Mouse (Mus musculus) embryonic facial prominence, embryonic 11.5 days (tissue): ENCODE measurements at regions not wholly inside any gene's neighbourhood (a gene's known extent, or its start where the extent isn't known, plus 50 kb on each side); places are given as distances from the start of the nearest gene placed in this dataset.

Experiments used
- ATAC-seq: fragments of 200-750 bp; cut with Nextera tagmentation; replicated peaks from 2 replicates; pipeline ENCODE4 v1.8.0; 2017; ENCODE audit warnings: low read depth; ENCODE audit not compliant: insufficient number of reproducible peaks, low FRiP score, low TSS enrichment
- DNase-seq: peaks from one replicate; pipeline ENCODE4 v3.0.0-alpha.2; 2015; ENCODE audit warnings: low spot score
- H3K27ac ChIP-seq: fragments of 300-500 bp; sonication (generic); replicated peaks from 2 replicates; pipeline ENCODE4 v1.5.1; 2014; ENCODE audit warnings: mild to moderate bottlenecking, low read depth, low read length, control low read depth
- H3K27me3 ChIP-seq: fragments of 300-500 bp; sonication (generic); 2 replicates; pipeline ENCODE4 v1.6.1; 2014; ENCODE audit warnings: mild to moderate bottlenecking, low read length, moderate library complexity, mixed read lengths; ENCODE audit not compliant: control insufficient read depth, insufficient read depth
- H3K36me3 ChIP-seq: fragments of 300-500 bp; sonication (generic); replicated peaks from 2 replicates; pipeline ENCODE4 v1.6.1; 2014; ENCODE audit warnings: low read depth, mild to moderate bottlenecking, low read length, moderate library complexity, mixed read lengths; ENCODE audit not compliant: control insufficient read depth, insufficient read depth
- H3K4me1 ChIP-seq: fragments of 300-500 bp; sonication (generic); 2 replicates; pipeline ENCODE4 v1.6.1; 2014; ENCODE audit warnings: low read length, mixed read lengths; ENCODE audit not compliant: control insufficient read depth, insufficient read depth
- H3K4me2 ChIP-seq: fragments of 300-500 bp; sonication (generic); 2 replicates; pipeline ENCODE4 v1.6.1; 2014; ENCODE audit warnings: low read depth, mild to moderate bottlenecking, control low read depth, low read length, moderate library complexity
- H3K4me3 ChIP-seq: fragments of 300-500 bp; sonication (generic); 2 replicates; pipeline ENCODE4 v1.5.1; 2014; ENCODE audit warnings: low read depth, low read length, control low read depth
- H3K9ac ChIP-seq: fragments of 300-500 bp; sonication (generic); replicated peaks from 2 replicates; pipeline ENCODE4 v1.6.1; 2014; ENCODE audit warnings: mild to moderate bottlenecking, control low read depth, low read length
- H3K9me3 ChIP-seq: fragments of 300-500 bp; sonication (generic); replicated peaks from 2 replicates; pipeline ENCODE4 v1.6.1; 2016; ENCODE audit warnings: mild to moderate bottlenecking, low read length, inconsistent platforms, mixed read lengths; ENCODE audit not compliant: control insufficient read depth
- WGBS: fragments of 180-500 bp; shearing (Covaris S2); extraction: QIAGEN DNeasy Blood & Tissue Kit; methylation state at CpG from one replicate; pipeline ENCODE4 v1.1.7; 2014; 5-methylcytosine and 5-hydroxymethylcytosine counted together

GRCm38 (mm10) chr1:73668691-73669090 is 455.6 kb downstream of the Tns1 start:
- no peak for ATAC-seq
- no peak overlapping the region for H3K9ac ChIP-seq
- H3K27me3 ChIP-seq, result no peaks in the 10 kb centered on the region
- H3K9me3 ChIP-seq, result no peaks in the 10 kb centered on the region
- no peak overlapping the region for H3K27ac ChIP-seq
- no peak overlapping the region for H3K4me3 ChIP-seq
- WGBS, result 77% methylated on average over 2 of the region's 2 CpGs
- no peak for DNase-seq
- H3K4me1 ChIP-seq, result no peaks in the 10 kb centered on the region
- H3K4me2 ChIP-seq, result no peak overlapping the region
- H3K36me3 ChIP-seq, result no peaks in the 10 kb centered on the region; the same call in 1 of the 2 replicates

DNA sequence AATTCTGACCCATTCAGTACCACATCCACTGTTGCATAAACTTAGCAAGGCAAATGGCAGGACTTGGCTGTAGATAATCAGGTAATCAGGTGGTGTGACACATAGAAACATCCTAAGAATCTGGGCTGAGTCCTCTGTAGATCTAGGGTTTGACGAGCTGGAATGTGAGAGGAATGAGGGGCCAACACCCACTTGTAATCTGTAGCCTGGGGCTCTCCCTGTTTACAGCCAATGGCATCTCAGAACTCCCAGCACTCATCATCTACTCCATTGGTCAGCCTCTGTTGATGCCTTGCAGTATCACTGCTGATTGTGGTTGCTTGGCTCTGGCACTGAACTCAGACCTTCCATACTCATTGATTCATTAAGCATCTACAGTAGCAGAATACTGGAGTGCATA is 460.7 kb downstream of the Tns1 start:
- H3K27me3 ChIP-seq, result no peaks in the 10 kb centered on the region
- no peak for ATAC-seq
- H3K4me1 ChIP-seq, result no peaks in the 10 kb centered on the region
- no peaks in the 10 kb centered on the region; the same call in 1 of the 2 replicates for H3K36me3 ChIP-seq
- H3K27ac ChIP-seq, result no peak overlapping the region
- H3K9ac ChIP-seq, result no peak overlapping the region
- WGBS, result 55% methylated on average over 1 of the region's 1 CpGs
- no peak for DNase-seq
- H3K9me3 ChIP-seq, result no peaks in the 10 kb centered on the region
- H3K4me2 ChIP-seq, result no peak overlapping the region
- H3K4me3 ChIP-seq, result no peak overlapping the region

DNA sequence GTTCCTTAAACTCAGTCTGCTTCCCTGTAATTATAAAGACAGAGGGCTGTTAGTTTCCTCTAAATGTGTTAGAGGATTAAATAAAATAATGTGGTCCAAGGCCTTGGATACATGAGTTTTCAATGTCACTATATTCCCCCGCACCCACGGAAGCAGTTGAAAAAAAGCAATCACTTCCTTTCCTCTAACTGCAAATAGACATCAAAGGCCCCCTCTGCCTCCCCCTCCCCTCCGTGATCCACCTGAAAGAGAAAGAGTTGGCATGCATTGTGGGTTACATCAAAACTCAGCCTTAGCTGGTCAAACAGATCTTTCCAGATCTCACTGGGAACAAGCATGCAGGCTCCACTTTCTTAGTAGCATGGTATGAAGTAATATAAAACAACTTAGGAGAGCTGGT is 479.2 kb downstream of the Tns1 start:
- 87% methylated on average over 3 of the region's 3 CpGs for WGBS

DNA sequence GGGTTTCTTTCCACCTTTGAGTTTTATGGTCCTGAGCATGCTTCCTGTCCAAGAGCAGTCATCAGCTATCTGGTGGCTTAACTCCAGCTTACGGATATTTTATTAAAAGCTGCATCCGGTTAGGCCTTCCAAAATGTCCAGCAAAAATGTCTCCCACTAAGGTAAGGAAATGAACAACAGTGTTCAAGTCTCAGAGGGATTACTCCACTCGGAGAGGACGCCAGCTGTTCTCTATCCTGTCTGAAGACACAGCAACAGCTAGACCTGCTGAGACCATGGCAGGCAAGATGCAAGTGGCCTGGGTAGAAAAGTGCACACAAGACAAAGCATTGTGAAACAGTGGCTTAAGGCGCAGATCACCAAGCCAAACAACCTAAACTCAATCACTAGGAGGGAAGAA is 479.9 kb downstream of the Tns1 start:
- H3K9ac ChIP-seq, result no peak overlapping the region
- ATAC-seq, result no peak
- peaks cover 3% of the 10 kb centered on the region; the same call in 1 of the 2 replicates for H3K4me1 ChIP-seq
- H3K4me2 ChIP-seq, result no peak overlapping the region
- WGBS, result 71% methylated on average over 5 of the region's 5 CpGs
- H3K27ac ChIP-seq, result no peak overlapping the region
- H3K36me3 ChIP-seq, result no peaks in the 10 kb centered on the region
- DNase-seq, result no peak
- no peaks in the 10 kb centered on the region for H3K27me3 ChIP-seq
- H3K4me3 ChIP-seq, result no peak overlapping the region
- H3K9me3 ChIP-seq, result no peaks in the 10 kb centered on the region

More for the DNA sequence above, 479.2 kb downstream of the Tns1 start:
- H3K27ac ChIP-seq, result no peak overlapping the region
- DNase-seq, result no peak
- H3K9ac ChIP-seq, result no peak overlapping the region
- H3K4me2 ChIP-seq, result no peak overlapping the region
- no peaks in the 10 kb centered on the region for H3K36me3 ChIP-seq
- no peaks in the 10 kb centered on the region for H3K9me3 ChIP-seq
- ATAC-seq, result no peak
- H3K27me3 ChIP-seq, result no peaks in the 10 kb centered on the region
- H3K4me1 ChIP-seq, result peaks cover 3% of the 10 kb centered on the region; the same call in 1 of the 2 replicates
- no peak overlapping the region for H3K4me3 ChIP-seq

- Histone ChIP-seq H3K4me2 (no peak overlapping the region), H3K9me3 (no peaks in the 10 kb centered on the region), H3K4me1 (peaks cover 3% of the 10 kb centered on the region; the same call in 1 of the 2 replicates), H3K27ac (no peak overlapping the region), H3K27me3 (no peaks in the 10 kb centered on the region), H3K9ac (no peak overlapping the region), H3K4me3 (no peak overlapping the region), H3K36me3 (no peaks in the 10 kb centered on the region)
- ATAC-seq, result no peak
- DNase-seq, result no peak
- 68% methylated on average over 5 of the region's 5 CpGs for WGBS
Observed at GRCm38 (mm10) chr1:73643431-73643830, 480.8 kb downstream of the Tns1 start.

GRCm38 (mm10) chr1:73642691-73643109 is 481.5 kb downstream of the Tns1 start:
- Histone ChIP-seq H3K27ac (no peak overlapping the region), H3K9me3 (no peaks in the 10 kb centered on the region), H3K27me3 (no peaks in the 10 kb centered on the region), H3K4me2 (no peak overlapping the region), H3K36me3 (no peaks in the 10 kb centered on the region), H3K9ac (no peak overlapping the region), H3K4me1 (peaks cover 3% of the 10 kb centered on the region; the same call in 1 of the 2 replicates), H3K4me3 (no peak overlapping the region)
- DNase-seq (peak; percentile 36), ATAC-seq (no peak)
- 26% methylated on average over 7 of the region's 7 CpGs for WGBS

DNA sequence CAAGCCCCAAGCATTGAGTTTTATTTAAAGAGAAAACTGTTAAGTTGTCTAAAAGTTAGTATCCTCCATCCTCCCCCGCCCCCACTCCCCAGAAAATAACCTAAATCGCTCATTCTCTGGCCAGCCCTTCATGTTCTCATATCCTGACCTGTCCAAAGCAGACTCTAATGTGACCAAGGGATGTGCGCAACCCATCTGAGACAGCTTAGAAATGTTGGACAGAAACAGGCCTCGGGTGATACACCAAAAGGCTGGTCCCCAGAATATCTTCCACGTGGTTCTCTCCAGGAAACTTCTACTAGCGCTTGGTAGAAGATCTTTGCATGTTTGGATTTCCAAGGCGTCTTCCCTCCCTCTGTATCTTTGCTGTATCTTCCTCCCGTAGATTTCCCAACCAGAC is 482.8 kb downstream of the Tns1 start:
- Histone ChIP-seq H3K4me1 (peaks cover 3% of the 10 kb centered on the region; the same call in 1 of the 2 replicates), H3K4me2 (no peak overlapping the region), H3K27me3 (no peaks in the 10 kb centered on the region), H3K4me3 (no peak overlapping the region), H3K9ac (no peak overlapping the region), H3K9me3 (no peaks in the 10 kb centered on the region), H3K36me3 (no peaks in the 10 kb centered on the region), H3K27ac (no peak overlapping the region)
- DNase-seq, result no peak
- 79% methylated on average over 8 of the region's 8 CpGs for WGBS
- no peak for ATAC-seq

DNA sequence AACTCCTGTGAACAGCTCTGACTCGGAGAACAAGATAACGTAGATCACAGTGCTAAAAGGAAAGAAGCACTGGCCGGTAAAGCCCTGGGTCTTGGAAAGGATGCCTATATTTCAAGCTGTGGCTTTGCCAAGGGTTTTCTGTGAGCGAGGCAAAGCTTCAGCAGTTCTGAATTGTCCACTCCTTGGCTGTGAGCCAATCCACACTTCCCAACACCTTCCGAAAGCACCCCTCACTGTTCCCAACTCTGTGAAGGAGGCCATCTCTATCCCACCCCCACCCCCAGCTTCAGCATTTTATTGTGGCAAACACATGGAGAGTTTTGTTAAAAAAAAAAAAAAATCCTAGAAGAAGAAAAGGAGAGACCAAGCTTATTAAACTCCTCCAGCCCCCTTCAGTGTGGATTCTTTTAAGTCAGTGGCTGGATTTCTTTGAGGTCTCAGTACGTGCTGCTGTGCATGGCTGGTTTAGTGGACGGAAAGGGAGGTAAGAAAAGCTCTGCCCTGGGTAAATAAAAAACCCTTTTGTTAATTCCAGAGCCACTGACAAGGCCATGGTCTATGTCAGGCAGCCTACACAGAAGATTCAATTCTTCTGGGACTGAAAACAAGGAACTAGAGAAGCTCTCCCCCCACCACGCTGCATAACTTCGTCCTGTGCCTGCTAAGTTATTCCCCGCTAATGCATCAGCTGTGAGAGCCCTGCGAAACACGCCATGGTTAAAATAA is 483.4 kb downstream of the Tns1 start:
- Histone ChIP-seq H3K27ac (no peak overlapping the region), H3K4me1 (peaks cover 3% of the 10 kb centered on the region; the same call in 1 of the 2 replicates), H3K9ac (no peak overlapping the region), H3K4me2 (no peak overlapping the region), H3K4me3 (no peak overlapping the region), H3K27me3 (no peaks in the 10 kb centered on the region), H3K9me3 (no peaks in the 10 kb centered on the region), H3K36me3 (no peaks in the 10 kb centered on the region)
- 57% methylated on average over 12 of the region's 12 CpGs for WGBS
- peak; percentile 65; the same call in 1 of the 2 replicates for ATAC-seq
- DNase-seq, result peak; percentile 54
